Mouse (Mus musculus) megakaryocyte-erythroid progenitor cell, adult 5-6 weeks (primary cell): ENCODE results near the gene Arhgap19. TPM values are rescaled to one million over a fixed set of nuclear protein-coding genes. Genes with fewer than 3 reads are reported as not detected.

ENCODE experiments used
- ATAC-seq: replicated peaks from 2 replicates; pipeline ENCODE4 v1.8.0; 2016; ENCODE audit warnings: mild to moderate bottlenecking, inconsistent platforms; ENCODE audit not compliant: severe bottlenecking, poor library complexity, low FRiP score, low TSS enrichment
- total RNA-seq, 2 experiments: library from RNA; stranded (forward) in 1 of 2; stranded (reverse) in 1 of 2; fragments of 200-1000, 215-1000 nt in 1 of 2; fragments of >200 nt in 1 of 2; fragmentation: Nextera tagmentation in 1 of 2; gene quantifications; 2 replicates each; pipeline ENCODE4 v1.2.3; 2014 to 2017

Arhgap19 gene
- total RNA-seq, 2 experiments from 2014 or later, result 40.5 to 41.0 TPM

GRCm38 (mm10) chr19:41759765-41760164, 42.1 kb downstream of the Arhgap19 start:
- no peak for ATAC-seq

- ATAC-seq, result no peak
These were observed 42.6 kb downstream of the Arhgap19 start for GRCm38 (mm10) chr19:41759270-41759669.

GRCm38 (mm10) chr19:41754760-41755159, 47.1 kb downstream of the Arhgap19 start:
- ATAC-seq, result no peak

GRCm38 (mm10) chr19:41751906-41752305, 49.9 kb downstream of the Arhgap19 start:
- ATAC-seq, result no peak

- no peak for ATAC-seq
These were observed 54.4 kb downstream of the Arhgap19 start for GRCm38 (mm10) chr19:41747436-41747835.

GRCm38 (mm10) chr19:41745941-41746557, 55.8 kb downstream of the Arhgap19 start:
- ATAC-seq, result no peak

GRCm38 (mm10) chr19:41743396-41743795, 58.5 kb downstream of the Arhgap19 start, which contains the start of gene Slit1:
TSS of gene Slit1 (minus strand) at chr19:41743665.
- no peak for ATAC-seq

GRCm38 (mm10) chr19:41738896-41739295, 63.0 kb downstream of the Arhgap19 start:
- ATAC-seq, result no peak

- no peak for ATAC-seq
These were observed 63.4 kb downstream of the Arhgap19 start for GRCm38 (mm10) chr19:41738429-41738805.

- no peak for ATAC-seq
These were observed 64.0 kb downstream of the Arhgap19 start for GRCm38 (mm10) chr19:41737657-41738428.

- ATAC-seq, result no peak
These were observed 67.2 kb downstream of the Arhgap19 start for GRCm38 (mm10) chr19:41734685-41735084.

- ATAC-seq, result no peak
These were observed 76.4 kb downstream of the Arhgap19 start for GRCm38 (mm10) chr19:41725491-41725890.

- ATAC-seq, result no peak
These were observed 76.9 kb downstream of the Arhgap19 start for GRCm38 (mm10) chr19:41724831-41725470.

GRCm38 (mm10) chr19:41723337-41723736, 78.5 kb downstream of the Arhgap19 start:
- no peak for ATAC-seq

- no peak for ATAC-seq
These were observed 82.4 kb downstream of the Arhgap19 start for GRCm38 (mm10) chr19:41719436-41719835.

Other genes with a start within 250 kb of the Arhgap19 start
- 13.1 and 22.3 TPM in 2 replicates for gene Gm340, start 219.7 kb downstream of the Arhgap19 start, total RNA-seq (2014; fragmentation: Nextera tagmentation)
- 9.3 and 11.7 TPM in 2 replicates for gene Gm340, start 219.7 kb downstream of the Arhgap19 start, total RNA-seq (2017)
- 0.50 TPM in 1 of 2 replicates, not detected in the other for gene Slit1, start 58.4 kb downstream of the Arhgap19 start, total RNA-seq (2014; fragmentation: Nextera tagmentation)
- gene Slit1, start 58.4 kb downstream of the Arhgap19 start, total RNA-seq (2017), result not detected in 2 replicates
- gene Frat1, start 27.9 kb upstream of the Arhgap19 start, total RNA-seq (2014; fragmentation: Nextera tagmentation), result 18.1 and 25.6 TPM in 2 replicates
- gene Frat1, start 27.9 kb upstream of the Arhgap19 start, total RNA-seq (2017), result 17.7 and 32.4 TPM in 2 replicates
- 30.5 and 32.9 TPM in 2 replicates for gene Frat2, start 46.1 kb upstream of the Arhgap19 start, total RNA-seq (2014; fragmentation: Nextera tagmentation)
- 55.8 and 63.7 TPM in 2 replicates for gene Frat2, start 46.1 kb upstream of the Arhgap19 start, total RNA-seq (2017)
- 21.0 and 31.4 TPM in 2 replicates for gene Rrp12, start 94.1 kb upstream of the Arhgap19 start, total RNA-seq (2014; fragmentation: Nextera tagmentation)
- gene Rrp12, start 94.1 kb upstream of the Arhgap19 start, total RNA-seq (2017), result 26.5 and 36.0 TPM in 2 replicates
- 27.0 and 67.3 TPM in 2 replicates for gene Pgam1, start 109.9 kb upstream of the Arhgap19 start, total RNA-seq (2014; fragmentation: Nextera tagmentation)
- 30.1 and 34.7 TPM in 2 replicates for gene Pgam1, start 109.9 kb upstream of the Arhgap19 start, total RNA-seq (2017)
- gene Exosc1, start 131.4 kb upstream of the Arhgap19 start, total RNA-seq (2014; fragmentation: Nextera tagmentation), result 66.2 and 86.7 TPM in 2 replicates
- 72.9 and 81.2 TPM in 2 replicates for gene Exosc1, start 131.4 kb upstream of the Arhgap19 start, total RNA-seq (2017)
- 36.8 and 46.8 TPM in 2 replicates for gene Zdhhc16, start 131.4 kb upstream of the Arhgap19 start, total RNA-seq (2014; fragmentation: Nextera tagmentation)
- gene Zdhhc16, start 131.4 kb upstream of the Arhgap19 start, total RNA-seq (2017), result 22.1 and 26.2 TPM in 2 replicates
- 25.6 and 39.6 TPM in 2 replicates for gene Mms19, start 179.1 kb upstream of the Arhgap19 start, total RNA-seq (2014; fragmentation: Nextera tagmentation)
- gene Mms19, start 179.1 kb upstream of the Arhgap19 start, total RNA-seq (2017), result 15.5 and 17.7 TPM in 2 replicates
- gene Ubtd1, start 179.7 kb upstream of the Arhgap19 start, total RNA-seq (2014; fragmentation: Nextera tagmentation), result 2.3 and 4.8 TPM in 2 replicates
- 1.9 TPM in 1 of 2 replicates, not detected in the other for gene Ubtd1, start 179.7 kb upstream of the Arhgap19 start, total RNA-seq (2017)
- not detected in 2 replicates for gene Ankrd2, start 234.0 kb upstream of the Arhgap19 start, total RNA-seq (2014; fragmentation: Nextera tagmentation)
- gene Ankrd2, start 234.0 kb upstream of the Arhgap19 start, total RNA-seq (2017), result not detected in 2 replicates
- gene Hoga1, start 243.6 kb upstream of the Arhgap19 start, total RNA-seq (2014; fragmentation: Nextera tagmentation), result not detected in 2 replicates
- not detected in 2 replicates for gene Hoga1, start 243.6 kb upstream of the Arhgap19 start, total RNA-seq (2017)